Mouse (Mus musculus) hindbrain, embryonic 11.5 days (tissue): ENCODE results near the gene Ptprq. TPM values are rescaled to one million over a fixed set of nuclear protein-coding genes. Genes with fewer than 3 reads are reported as not detected.

ENCODE experiments used
- ATAC-seq: fragments of 200-750 bp; cut with Nextera tagmentation; 2 replicates; pipeline ENCODE4 v1.8.0; 2017; ENCODE audit warnings: mild to moderate bottlenecking, moderate TSS enrichment, moderate library complexity; ENCODE audit not compliant: low FRiP score
- DNase-seq: peaks from one replicate; pipeline ENCODE4 v3.0.0-alpha.2; 2015; ENCODE audit warnings: low spot score
- H3K27ac ChIP-seq: fragments of 300-500 bp; sonication (generic); 2 replicates; pipeline ENCODE4 v1.5.1; 2014; ENCODE audit warnings: mild to moderate bottlenecking, low read depth, low read length
- H3K27me3 ChIP-seq: fragments of 300-500 bp; sonication (generic); 2 replicates; pipeline ENCODE4 v1.6.1; 2014; ENCODE audit warnings: mild to moderate bottlenecking, low read length, moderate library complexity, mixed read lengths; ENCODE audit not compliant: control insufficient read depth, insufficient read depth
- H3K36me3 ChIP-seq: fragments of 300-500 bp; sonication (generic); 2 replicates; pipeline ENCODE4 v1.6.1; 2014; ENCODE audit warnings: mild to moderate bottlenecking, low read length, moderate library complexity, mixed read lengths; ENCODE audit not compliant: control insufficient read depth, insufficient read depth
- H3K4me1 ChIP-seq: fragments of 300-500 bp; sonication (generic); replicated peaks from 2 replicates; pipeline ENCODE4 v1.6.1; 2014; ENCODE audit warnings: low read length, mixed read lengths; ENCODE audit not compliant: control insufficient read depth, insufficient read depth
- H3K4me2 ChIP-seq: fragments of 300-500 bp; sonication (generic); replicated peaks from 2 replicates; pipeline ENCODE4 v1.6.1; 2014; ENCODE audit warnings: mild to moderate bottlenecking, low read depth, low read length
- H3K4me3 ChIP-seq: fragments of 300-500 bp; sonication (generic); 2 replicates; pipeline ENCODE4 v1.5.1; 2014; ENCODE audit warnings: low read depth, low read length
- H3K9ac ChIP-seq: fragments of 300-500 bp; sonication (generic); 2 replicates; pipeline ENCODE4 v1.6.1; 2014; ENCODE audit warnings: low read depth, low read length
- H3K9me3 ChIP-seq: fragments of 300-500 bp; sonication (generic); 2 replicates; pipeline ENCODE4 v1.6.1; 2016; ENCODE audit warnings: low read length; ENCODE audit not compliant: control insufficient read depth
- WGBS: fragments of 180-500 bp; shearing (Covaris S2); extraction: QIAGEN DNeasy Blood & Tissue Kit; methylation state at CpG from one replicate; pipeline ENCODE4 v1.1.7; 2014; 5-methylcytosine and 5-hydroxymethylcytosine counted together
- polyA plus RNA-seq: library from polyadenylated mRNA; unstranded; fragments of >200 nt; fragmentation: Nextera tagmentation; extraction: Ambion mirVana; gene quantifications from 2 replicates; pipeline ENCODE4 v1.2.1, GENCODE M21; 2014

Gene Ptprq
- polyA plus RNA-seq, 1 experiment from 2014 or later: 0.03 TPM

GRCm38 (mm10) chr10:107492867-107493579, 226.8 kb downstream of the Ptprq start:
- Histone ChIP-seq H3K27ac (no peak overlapping the region), H3K36me3 (no peaks in the 10 kb centered on the region), H3K27me3 (no peaks in the 10 kb centered on the region), H3K4me1 (no peaks in the 10 kb centered on the region), H3K9me3 (no peaks in the 10 kb centered on the region), H3K9ac (no peak overlapping the region), H3K4me2 (peak overlapping the region; percentile 11; the same call in 1 of the 2 replicates), H3K4me3 (0 out of 2 replicates have a peak overlapping the region, but pooled peaks have one; percentile 1)
- WGBS: 48% methylated on average over 18 of the region's 18 CpGs
- peak; percentile 63 for ATAC-seq
- DNase-seq: peak; percentile 39

GRCm38 (mm10) chr10:107488654-107489315, 231.1 kb downstream of the Ptprq start:
- Histone ChIP-seq H3K27ac (no peak overlapping the region), H3K27me3 (no peaks in the 10 kb centered on the region), H3K4me2 (no peak overlapping the region), H3K4me1 (no peaks in the 10 kb centered on the region), H3K4me3 (no peak overlapping the region), H3K9me3 (no peaks in the 10 kb centered on the region), H3K36me3 (no peaks in the 10 kb centered on the region), H3K9ac (no peak overlapping the region)
- DNase-seq: no peak
- no peak; the same call in 1 of the 2 replicates for ATAC-seq
- 32% methylated on average over 12 of the region's 12 CpGs for WGBS

DNA sequence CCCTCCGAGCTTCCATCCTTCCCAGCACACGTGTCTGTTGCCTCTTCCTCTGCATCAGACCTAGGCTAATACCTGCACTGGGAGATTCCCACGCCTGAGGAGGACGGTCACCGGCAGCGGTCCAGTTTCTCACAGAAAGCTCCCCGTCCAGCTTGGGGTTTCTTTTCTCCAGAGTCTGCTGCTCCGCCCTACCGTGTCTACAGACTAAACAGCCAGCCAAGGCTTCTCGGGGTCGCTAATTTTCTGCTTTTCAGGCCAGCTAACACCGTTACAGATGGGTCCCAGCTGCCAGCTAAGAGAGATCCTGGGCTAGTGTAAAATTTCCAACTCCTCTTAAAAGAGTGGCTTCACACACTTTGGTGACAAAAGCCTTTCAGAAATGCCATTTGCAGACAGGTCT, 233.1 kb downstream of the Ptprq start:
- Histone ChIP-seq H3K4me2 (no peak overlapping the region), H3K9me3 (no peaks in the 10 kb centered on the region), H3K4me1 (no peaks in the 10 kb centered on the region), H3K4me3 (no peak overlapping the region), H3K27ac (no peak overlapping the region), H3K36me3 (no peaks in the 10 kb centered on the region), H3K27me3 (no peaks in the 10 kb centered on the region), H3K9ac (no peak overlapping the region)
- DNase-seq (no peak), ATAC-seq (no peak)
- 64% methylated on average over 12 of the region's 12 CpGs for WGBS

- Histone ChIP-seq H3K4me1 (no peaks in the 10 kb centered on the region), H3K27ac (no peak within 1 kb of the TSS), H3K9ac (no peak within 1 kb of the TSS), H3K4me2 (no peak within 1 kb of the TSS), H3K27me3 (no peaks in the 10 kb centered on the region), H3K9me3 (no peaks in the 10 kb centered on the region), H3K36me3 (no peaks in the 10 kb centered on the region), H3K4me3 (no peak within 1 kb of the TSS)
- 70% methylated on average over 8 of the region's 8 CpGs for WGBS
- ATAC-seq: no peak
- no peak for DNase-seq
Observed at GRCm38 (mm10) chr10:107485870-107486269, 234.0 kb downstream of the Ptprq start, which contains the start of gene Myf5. Gene Myf5 (minus strand): TSS chr10:107486134.

DNA sequence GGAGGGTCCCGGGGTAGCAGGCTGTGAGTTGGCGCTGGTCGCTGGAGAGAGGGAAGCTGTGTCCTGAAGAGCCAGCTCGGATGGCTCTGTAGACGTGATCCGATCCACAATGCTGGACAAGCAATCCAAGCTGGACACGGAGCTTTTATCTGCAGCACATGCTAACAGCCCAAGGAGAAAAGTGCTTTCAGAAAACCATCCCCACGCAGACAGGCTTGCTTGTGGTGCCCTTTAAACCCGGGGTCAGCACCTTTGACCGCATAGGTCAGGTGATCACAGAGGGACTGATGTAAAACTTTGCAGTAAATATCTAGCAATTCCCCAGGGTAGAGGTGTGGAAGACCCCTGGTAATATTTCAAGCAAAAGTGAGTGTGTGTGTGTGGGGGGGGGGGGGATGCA, 235.8 kb downstream of the Ptprq start:
- ATAC-seq (no peak; the same call in 1 of the 2 replicates), DNase-seq (no peak)
- H3K4me3 ChIP-seq: no peak overlapping the region
- no peak overlapping the region for H3K4me2 ChIP-seq
- no peak overlapping the region for H3K27ac ChIP-seq
- WGBS: 57% methylated on average over 10 of the region's 10 CpGs
- H3K36me3 ChIP-seq: no peaks in the 10 kb centered on the region
- H3K9me3 ChIP-seq: no peaks in the 10 kb centered on the region
- H3K4me1 ChIP-seq: no peaks in the 10 kb centered on the region
- H3K27me3 ChIP-seq: no peaks in the 10 kb centered on the region
- no peak overlapping the region for H3K9ac ChIP-seq

DNA sequence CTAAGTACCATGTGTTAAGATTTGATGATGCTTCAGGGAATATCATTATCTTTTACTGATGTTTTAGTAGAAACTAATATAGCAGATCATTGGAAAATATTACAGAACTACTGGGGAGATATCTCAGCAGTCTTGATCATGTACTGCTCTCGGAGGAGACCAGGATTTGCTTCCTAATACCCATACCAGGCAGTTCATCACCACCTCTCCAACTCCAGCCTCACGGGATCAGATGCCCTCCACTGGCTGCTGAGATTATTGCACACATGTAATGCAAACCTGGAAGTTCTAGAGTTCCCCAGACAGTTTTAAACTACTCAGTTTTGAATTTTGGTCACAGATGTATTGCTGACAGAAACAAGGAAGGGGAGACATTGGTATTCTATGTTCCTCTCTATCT, 246.4 kb downstream of the Ptprq start:
- no peaks in the 10 kb centered on the region for H3K4me1 ChIP-seq
- WGBS: 48% methylated on average over 2 of the region's 2 CpGs
- no peaks in the 10 kb centered on the region for H3K9me3 ChIP-seq
- H3K4me2 ChIP-seq: no peak overlapping the region
- H3K27me3 ChIP-seq: no peaks in the 10 kb centered on the region
- H3K27ac ChIP-seq: no peak overlapping the region
- DNase-seq (no peak), ATAC-seq (no peak)
- no peaks in the 10 kb centered on the region for H3K36me3 ChIP-seq
- no peak overlapping the region for H3K9ac ChIP-seq
- H3K4me3 ChIP-seq: no peak overlapping the region

GRCm38 (mm10) chr10:107471712-107472111, 248.1 kb downstream of the Ptprq start:
- no peak for ATAC-seq

DNA sequence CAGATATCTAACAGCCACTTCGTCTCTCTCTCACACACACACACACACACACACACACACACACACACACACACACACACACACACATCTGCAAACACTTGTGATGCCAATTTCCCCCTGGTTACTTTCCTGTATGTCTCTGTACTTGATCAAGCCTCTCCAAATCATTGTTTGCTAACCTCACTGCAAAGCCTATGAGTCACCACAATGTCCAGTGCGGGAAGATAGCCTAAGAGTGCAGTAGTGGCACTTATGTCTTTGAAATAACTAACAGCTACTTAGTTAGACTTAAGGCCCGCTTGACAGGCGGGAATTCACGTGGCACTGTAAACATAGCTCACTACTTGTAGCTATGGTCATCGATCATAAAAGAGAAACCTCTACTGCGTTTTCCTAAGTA, 252.0 kb downstream of the Ptprq start:
- Histone ChIP-seq H3K4me3 (no peak overlapping the region), H3K27me3 (no peaks in the 10 kb centered on the region), H3K36me3 (no peaks in the 10 kb centered on the region), H3K4me2 (no peak overlapping the region), H3K9ac (no peak overlapping the region), H3K4me1 (no peaks in the 10 kb centered on the region), H3K9me3 (no peaks in the 10 kb centered on the region), H3K27ac (no peak overlapping the region)
- 93% methylated on average over 7 of the region's 7 CpGs for WGBS
- DNase-seq (no peak), ATAC-seq (no peak)

More at GRCm38 (mm10) chr10:107471712-107472111, 248.1 kb downstream of the Ptprq start:
- Histone ChIP-seq H3K4me2 (no peak overlapping the region), H3K4me1 (no peaks in the 10 kb centered on the region), H3K27me3 (no peaks in the 10 kb centered on the region), H3K9me3 (no peaks in the 10 kb centered on the region), H3K9ac (no peak overlapping the region), H3K4me3 (no peak overlapping the region), H3K27ac (no peak overlapping the region), H3K36me3 (no peaks in the 10 kb centered on the region)
- no peak for DNase-seq
- WGBS: 64% methylated on average over 5 of the region's 5 CpGs
